Mouse (Mus musculus) erythroblast, embryonic 14.5 days (primary cell): ENCODE measurements around the gene Dgat2l6.

Experiments used
- GATA1 ChIP-seq: IDR thresholded peaks from 2 replicates; pipeline ENCODE4 v1.6.1; 2012; ENCODE audit warnings: low read length, inconsistent platforms, mixed read lengths
- TAL1 ChIP-seq: IDR thresholded peaks from 3 replicates; pipeline ENCODE4 v1.6.1; 2012; ENCODE audit warnings: low read length, inconsistent platforms, mixed read lengths

DNA sequence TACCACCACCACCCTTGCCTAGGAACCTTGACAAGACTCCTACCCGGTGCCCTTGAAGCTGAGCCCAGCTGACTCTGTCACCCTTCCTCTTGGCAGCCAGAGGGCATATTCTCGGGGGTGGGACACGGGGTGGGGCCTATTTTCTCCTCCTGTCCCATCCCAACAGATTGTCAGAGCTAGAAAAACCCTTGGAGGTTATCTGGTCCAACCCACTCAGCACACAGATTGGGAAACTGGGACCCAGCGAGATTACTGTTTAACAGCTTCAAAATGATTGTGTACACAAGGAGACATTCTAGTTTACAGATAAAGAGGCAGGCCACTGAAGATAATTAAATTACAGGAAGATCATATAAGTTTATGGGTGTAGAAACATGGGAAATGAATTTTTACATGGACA lies 70.2 kb downstream of the Dgat2l6 start, which contains the start of gene P2ry4:
- no peak for TF ChIP-seq TAL1
- no peak for TF ChIP-seq GATA1
